Mouse (Mus musculus): ENCODE data around the gene Npas1. TPM values are rescaled to one million over a fixed set of nuclear protein-coding genes. Genes with fewer than 3 reads are reported as not detected.

Gene Npas1
- total RNA-seq, 1 experiment from 2014 or later, result not detected

DNA sequence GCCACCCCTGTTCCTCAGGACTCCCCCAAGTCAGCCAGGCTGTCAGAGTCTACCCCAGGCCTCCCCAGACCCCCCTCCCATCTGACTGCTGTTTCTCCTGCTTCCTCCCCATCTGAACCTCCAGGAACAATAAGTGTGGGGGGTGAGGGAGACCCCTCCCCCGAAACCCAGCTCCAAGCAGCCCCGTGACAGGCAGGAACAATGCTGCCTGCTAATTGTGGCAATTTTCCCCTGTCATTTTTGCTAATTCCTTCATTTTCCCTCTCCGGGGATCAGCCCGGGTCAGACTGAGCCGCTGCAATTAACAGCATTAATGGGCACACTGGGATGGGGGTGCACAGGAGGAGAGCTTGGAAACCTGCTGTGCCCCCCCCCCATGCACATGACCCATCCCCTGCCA is 9.4 kb downstream of the Npas1 start:
- no peak for DNase-seq

DNA sequence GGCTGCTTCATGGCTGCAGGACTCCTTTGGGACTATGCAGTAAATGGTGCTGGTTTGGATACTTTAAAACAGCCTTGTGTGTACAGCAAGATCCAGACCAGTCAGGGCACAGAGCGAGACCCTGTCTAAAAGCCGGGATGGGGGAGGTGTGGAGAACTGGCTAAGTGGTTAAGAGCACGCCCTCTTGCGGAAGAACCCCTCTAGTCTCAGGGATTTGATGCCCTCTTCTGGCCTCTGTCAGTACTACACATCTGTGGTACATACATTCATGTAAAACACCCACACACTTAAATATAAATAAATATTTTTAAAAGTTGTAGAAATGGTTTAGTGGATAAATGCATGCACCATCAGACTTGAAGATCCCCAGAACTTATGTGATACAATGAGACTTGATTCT is 11.0 kb downstream of the Npas1 start:
- no peak for DNase-seq

DNA sequence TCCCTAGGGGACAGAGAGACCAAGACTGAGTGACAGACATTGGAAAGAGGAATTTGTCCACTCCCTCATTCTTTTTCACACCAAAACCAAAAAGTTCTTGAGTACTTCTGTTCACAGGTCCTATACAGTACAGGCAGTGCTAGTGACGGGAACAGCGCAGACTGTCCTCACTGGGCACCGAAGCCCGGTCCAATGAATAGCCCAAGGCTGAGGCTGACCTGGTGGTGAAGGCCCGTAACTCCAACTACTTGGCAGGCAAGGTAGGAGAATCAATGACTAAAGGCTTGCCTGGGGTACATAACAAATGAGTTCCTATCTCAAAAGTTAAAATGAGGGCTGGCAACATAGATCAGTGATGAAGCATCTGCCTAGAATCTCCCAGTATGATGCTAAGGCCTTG is 12.0 kb downstream of the Npas1 start:
- DNase-seq, result no peak

DNA sequence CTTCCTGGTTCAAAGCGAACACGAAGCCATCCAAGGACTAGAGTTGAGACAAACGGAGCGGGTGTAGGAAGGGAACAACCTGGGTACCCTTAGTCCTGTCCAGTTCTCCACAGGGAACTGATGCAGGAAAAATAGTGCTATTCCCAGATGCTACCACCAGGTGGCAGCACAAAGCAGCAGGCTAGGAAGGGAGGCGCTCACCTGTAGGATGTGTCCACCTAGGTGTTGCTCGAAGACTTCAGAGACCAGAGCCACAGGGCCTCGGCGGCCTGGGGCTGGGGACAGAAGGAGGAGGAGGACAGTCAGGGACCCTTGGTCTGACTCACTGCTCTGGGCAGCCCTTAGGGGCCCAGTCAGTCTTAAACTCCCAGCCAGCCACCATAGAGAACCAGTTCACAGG is 12.4 kb downstream of the Npas1 start:
- peak; percentile 69 for DNase-seq

DNA sequence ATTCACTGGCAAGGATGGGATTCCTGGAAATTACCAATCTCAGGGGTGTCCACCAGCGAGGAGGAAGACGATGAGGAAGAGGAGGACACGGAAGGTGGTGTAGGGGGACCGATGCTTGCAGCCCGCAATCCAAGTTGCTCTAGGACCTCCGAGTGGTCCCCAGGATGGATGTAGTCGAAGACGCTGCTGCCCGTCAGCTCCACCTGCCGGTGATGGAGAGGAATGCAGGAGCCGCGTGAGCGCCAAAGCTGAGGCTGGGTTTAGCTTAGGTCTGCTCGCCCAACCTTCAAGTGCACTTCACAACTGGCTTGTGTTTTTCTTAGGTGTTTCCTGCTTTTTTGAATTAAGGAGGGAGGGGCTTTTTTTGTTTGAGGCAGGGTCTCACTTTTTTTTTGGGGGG is 14.3 kb downstream of the Npas1 start:
- peak; percentile 78 for DNase-seq

DNA sequence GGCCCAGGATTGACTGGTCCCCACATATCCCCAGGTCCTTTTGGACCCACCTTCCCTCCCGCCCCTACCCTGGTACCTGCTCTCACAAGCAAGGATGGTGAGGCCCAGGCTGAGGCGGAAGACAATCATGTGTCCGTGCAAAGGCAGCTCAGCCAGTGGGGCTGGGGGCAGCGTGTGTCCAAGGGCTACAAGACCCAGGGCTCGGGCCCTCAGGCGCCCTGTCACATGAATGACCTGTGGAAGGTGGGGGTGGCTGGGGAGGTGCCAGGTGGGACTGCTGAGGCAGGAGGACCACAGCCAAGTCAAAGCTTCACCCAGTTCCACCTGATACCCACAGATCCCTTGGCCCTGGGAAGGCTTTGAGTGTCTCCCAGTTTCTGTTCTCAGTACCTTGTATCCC is 15.8 kb downstream of the Npas1 start:
- no peak for DNase-seq

DNA sequence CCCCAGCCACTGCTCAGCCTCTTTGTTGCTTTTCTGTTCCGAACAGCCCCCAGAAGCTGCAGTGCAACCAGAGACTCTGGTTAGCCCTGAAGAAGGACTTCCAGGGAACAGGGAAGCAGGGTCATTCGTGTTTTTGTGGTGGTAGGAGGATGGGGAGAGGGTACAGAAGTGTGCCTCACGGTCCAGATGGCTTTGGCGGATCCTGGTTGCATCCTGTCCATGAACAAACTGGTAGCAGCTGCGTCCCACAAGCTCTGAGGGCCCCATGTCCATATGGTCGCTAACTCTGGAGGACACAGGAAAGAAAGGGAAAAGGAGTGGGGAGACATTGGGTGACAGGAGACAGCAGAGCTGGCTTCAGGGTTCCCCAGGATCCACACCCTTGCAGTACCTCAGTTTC is 16.4 kb downstream of the Npas1 start:
- no peak for DNase-seq

DNA sequence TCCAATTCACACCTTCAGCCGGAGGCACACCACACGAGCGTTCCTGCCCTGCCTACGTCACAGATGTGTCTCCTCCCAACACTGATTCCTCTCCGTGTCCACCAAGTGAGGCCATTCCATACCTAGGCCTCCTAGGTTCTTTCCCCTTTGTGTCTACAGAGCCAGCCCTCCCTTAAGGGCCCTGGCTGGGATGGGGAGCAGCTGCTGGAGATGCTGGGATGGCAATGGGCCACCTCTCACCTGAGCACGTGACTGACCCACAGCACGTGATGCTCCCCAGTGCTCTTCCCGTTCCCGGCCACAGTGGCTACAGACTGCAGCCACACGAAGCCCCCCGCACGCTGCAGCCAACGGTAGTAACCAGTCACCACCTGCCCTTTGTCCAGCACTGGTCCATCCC is 17.0 kb downstream of the Npas1 start:
- DNase-seq, result no peak

DNA sequence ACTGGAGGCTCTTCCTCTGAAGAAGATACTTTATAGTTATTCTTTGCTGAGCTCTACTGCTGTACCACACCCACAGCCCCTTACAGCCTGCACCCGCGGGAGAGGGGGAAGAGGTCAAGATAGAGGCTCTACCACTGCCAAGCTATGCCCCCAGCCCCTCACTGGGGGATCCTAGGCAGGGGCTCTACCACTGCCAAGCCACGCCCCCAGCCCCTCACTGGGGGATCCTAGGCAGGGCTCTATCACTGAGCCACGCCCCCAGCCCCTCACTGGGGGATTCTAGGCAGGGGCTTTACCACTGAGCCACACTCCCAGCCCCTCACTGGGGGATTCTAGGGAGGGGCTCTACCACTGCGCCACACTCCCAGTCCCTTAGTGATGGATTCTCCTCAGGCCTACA is 21.2 kb downstream of the Npas1 start:
- DNase-seq, result no peak

DNA sequence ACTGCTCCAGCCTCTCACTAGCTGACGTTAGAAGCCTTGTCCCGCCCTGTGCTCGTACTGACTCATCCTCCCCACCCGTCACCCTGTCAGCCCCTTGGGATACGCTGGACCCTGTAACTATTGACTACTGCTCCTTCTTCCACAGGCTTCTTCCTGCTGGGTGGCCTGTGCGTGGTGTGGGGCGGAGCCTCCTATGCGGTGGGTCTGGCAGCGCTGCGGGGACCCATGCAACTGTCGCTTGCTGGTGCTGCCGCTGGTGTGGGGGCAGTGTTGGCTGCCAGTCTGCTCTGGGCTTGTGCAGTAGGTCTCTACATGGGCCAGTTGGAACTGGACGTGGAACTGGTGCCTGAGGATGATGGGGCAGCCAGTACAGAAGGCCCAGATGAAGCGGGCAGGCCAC is 22.5 kb downstream of the Npas1 start:
- no peak for DNase-seq

DNA sequence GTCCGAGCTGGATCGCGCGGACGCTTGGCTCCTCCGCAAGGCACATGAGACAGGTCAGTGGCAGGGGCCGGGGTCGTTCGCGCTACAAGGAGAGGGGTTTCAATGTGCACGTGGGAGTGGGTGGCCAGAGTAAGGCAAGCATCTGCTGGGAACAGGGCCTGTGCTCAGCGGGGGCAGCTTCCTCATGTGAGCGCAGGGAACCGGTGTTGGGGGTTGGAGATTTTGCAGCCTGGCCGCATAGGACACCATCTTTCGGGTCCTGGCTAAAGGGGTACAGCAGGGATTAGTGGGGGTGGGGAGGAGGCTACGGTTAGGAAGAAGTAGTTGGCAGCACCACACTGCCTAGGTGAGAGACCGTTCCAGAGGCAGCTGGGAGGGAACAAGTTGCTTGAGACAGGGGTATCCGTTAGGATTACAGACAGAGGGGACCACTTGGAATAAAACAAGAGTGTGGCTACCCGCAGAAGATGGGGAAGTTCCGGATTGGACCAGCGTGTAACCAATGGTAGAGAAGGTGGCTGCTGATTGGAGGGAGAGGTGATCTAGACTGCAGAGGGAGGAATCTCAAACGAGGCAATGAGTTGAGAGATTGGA is 24.3 kb downstream of the Npas1 start:
- peak; percentile 50 for DNase-seq

DNA sequence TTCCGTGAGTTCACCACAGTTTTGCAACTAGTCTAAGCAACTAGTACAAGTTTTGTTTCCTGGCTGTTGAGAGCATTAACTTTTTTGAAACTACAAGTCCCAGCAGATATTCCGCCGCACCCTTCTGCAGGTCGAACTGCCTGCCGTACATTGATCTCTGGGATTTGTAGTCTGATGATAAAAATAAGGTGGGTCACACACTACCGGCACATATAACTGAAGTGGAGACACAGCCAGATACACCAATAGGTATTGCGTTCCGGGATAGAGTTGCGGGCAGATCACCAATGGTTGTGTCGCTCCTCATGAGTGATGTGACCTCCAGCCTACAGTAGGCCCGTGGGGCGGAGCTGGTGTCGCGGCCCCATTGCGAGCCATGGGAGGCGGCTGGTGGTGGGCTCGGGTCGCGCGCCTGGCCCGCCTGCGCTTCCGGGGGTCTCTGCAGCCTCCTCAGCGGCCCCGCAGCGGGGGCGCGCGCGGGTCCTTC is 24.9 kb downstream of the Npas1 start, which contains the start of gene Tmem160:
Gene Tmem160, plus strand, starts transcription at position 193 of the 487 bp plus-strand sequence.
- peak; percentile 88 for DNase-seq

DNA sequence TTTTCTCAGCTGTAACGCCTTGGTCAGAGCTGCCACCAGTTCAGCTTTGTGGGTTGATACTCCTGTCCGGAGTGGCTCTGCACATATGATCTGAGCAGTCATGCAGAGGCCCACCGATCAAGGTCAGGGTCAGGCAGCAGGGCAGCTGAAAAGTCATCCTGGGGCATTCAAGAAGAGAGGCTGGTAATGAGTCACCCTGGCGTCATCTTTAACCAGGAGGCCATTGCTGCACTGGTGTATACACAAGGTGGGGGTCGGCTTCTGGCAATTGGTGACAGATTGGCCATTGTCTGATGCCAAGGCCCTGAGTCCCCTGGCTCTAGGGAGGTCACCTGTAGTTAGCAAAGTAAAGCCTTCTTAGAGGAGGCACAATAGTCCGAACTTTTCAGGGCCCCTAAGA is 25.9 kb downstream of the Npas1 start:
- peak; percentile 35 for DNase-seq

DNA sequence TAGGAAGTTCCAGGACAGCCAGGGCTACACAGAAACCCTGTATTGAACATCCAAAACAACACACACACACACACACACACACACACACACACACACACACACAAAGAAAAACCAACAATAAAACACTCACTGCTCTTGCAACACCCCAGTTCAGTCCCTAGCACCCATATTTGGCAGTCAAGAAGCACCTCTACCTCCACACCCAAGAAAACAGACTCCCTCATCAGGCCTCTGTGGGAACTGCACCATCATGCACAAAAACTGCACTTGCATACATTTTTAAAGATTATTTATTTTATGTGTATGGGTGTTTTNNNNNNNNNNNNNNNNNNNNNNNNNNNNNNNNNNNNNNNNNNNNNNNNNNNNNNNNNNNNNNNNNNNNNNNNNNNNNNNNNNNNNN is 36.3 kb downstream of the Npas1 start:
- DNase-seq, result no peak

DNA sequence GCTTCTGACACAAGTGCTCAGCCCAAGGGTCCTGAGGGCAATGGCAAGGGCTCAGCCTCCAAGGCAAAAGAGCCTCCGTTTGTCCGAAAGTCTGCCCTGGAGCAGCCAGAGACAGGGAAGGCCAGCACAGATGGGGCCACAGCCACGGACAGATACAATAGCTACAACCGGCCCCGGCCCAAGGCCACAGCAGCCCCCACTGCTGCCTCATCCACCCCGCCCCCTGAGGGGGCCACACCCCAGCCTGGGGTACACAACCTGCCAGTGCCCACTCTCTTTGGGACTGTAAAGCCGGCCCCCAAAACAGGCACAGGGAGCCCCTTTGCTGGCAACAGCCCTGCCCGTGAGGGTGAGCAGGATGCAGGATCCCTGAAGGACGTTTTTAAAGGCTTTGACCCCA is 42.4 kb downstream of the Npas1 start:
- no peak for DNase-seq

DNA sequence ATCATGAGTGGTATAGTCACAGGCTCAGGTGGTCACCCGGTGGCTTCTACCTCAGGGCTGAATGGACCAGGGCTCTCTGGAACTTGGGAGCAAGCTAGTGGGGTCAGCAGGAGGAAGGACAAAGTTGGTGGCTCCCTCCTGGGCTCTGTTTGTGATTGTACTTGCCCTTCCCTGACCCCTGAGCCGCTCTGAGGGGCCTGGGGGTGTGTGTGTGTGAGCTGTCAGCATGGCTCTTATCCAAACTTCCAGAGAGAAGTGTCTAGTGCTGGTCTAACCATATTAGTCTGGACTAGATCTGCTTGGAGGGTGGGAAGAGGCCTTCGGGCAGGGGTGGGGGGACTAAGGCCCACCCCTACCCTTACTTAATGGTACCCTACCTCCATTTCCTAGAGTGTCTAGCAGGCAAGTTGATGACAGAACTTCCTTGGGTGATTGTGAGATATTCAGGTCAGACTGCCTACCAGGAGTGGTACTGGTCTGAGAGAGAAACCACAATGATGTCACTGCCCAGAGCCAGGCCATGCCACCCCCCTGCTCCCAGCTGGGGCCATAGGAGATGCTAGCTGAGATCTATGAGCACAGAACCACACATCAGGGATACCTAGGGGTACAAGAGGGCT is 44.1 kb downstream of the Npas1 start:
- no peak for DNase-seq

DNA sequence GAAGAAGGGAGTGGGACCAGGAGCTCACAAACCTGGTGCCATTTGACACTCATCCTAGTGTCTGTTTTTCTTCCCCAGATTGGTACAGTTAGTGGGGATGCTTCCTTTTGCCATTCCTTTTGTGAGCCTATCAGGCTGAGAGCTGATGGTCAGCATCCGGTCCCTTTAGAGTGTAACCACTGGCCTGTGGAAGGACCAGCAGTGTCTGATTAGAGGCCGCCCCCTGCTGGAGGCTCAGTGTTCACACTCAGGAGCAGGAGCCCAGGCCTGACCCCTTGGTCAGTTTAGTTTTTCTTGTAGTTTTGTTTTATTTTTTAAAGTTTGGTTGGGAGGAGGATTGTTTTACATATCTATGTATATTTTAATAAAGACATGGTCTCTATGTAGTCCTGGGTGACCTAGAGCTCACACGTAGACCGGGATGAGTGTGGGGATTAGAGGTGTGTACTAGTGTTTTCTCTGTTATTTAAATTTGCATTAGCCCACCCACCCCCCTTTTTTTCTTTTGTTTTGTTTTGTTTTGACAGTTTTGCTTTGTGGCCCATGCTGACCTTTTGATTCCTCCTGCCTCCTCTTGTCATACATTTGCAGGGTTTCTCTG is 51.3 kb downstream of the Npas1 start:
- DNase-seq, result peak; percentile 88

DNA sequence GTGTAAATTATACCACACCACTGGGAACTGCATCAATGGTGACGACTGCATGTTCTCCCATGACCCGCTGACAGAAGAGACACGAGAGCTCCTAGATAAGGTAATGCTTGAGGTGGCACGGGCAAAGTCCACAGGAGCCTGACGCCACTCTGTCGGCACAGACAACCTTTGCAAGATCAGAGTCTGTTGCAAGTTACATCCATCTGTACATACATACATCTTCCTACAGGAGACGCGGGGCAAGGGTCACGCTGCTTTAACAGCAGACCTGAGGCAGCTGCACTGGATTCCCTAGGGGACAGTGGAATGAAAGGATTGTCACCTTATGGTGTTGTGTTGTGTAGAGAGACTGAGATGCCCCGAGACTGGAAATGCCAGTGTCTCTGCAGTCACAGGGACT is 51.8 kb downstream of the Npas1 start:
- DNase-seq, result no peak

DNA sequence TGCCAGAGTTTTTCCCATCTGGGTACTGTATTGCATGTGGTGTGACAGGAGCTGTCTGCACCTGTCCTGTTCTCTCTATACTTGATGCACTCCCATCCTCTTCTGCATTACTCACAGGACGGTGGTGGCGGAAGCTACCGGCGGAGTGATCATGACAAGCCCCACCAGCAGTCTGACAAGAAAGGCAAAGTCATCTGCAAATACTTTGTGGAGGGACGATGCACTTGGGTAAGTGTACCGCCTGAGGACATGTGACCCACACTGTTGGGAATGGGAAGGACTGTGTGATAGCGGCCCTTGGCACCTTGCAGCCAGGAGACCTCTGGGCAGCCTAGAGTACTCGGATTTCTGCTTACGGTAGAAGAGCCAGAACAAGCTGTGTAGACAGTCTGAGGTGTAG is 53.8 kb downstream of the Npas1 start:
- DNase-seq, result no peak

DNA sequence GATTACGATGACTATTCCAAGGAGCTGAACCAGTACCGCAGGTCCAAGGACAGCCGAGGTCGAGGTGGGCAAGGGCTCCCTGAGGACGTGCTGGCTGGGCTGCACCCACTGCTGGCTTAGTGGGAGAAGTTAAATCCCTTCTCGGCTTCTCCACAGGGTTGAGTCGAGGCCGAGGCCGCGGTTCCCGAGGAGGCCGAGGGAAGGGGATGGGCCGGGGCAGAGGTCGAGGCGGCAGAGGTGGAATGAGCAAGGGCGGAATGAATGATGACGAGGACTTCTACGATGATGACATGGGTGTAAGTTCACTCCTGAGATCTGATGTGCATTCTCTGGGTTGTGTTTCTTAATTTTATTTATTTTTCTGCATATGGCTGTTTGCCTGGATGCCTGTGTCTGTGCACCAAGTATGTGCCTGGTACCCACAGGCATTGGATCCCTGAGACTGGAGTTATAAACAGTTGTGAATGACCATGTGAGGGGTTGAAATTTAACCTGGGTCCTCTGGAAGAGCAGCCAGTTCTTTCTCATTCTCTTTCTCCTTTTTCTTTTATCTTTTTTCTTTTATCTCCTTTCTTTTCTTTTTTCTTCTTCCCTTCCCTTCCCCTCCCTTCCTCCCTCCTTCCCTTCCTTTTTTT is 55.2 kb downstream of the Npas1 start:
- no peak for DNase-seq

DNA sequence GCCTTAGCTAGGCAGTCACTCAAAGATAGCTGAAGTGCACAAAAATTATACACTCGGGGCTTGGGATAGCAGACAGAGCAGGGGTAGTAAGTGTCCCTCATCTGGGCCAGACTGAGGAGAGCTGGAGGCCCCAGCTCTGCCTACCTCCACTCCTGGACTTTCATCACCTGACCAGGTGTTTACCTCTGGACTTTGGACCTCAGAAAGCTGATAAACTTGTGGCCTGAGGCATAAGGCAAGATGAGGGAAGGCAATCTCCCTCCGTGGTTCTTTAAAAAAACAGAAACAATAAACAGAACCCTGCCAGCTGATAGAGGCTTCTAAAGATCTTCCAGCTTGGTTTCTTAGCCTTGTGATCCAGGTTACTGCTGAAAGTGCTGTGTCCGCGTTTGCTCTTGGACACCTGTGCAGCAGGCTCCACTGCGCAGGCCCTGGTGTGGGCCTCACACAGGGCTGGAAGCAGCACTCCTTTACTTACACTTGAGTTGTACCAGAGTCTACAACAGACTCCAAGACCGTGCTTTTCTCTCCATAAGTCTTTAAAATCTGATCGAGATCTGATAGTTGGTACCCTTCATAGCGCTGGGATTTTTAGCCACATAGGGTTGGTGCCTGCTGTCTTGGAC is 56.9 kb downstream of the Npas1 start:
- no peak for DNase-seq

DNA sequence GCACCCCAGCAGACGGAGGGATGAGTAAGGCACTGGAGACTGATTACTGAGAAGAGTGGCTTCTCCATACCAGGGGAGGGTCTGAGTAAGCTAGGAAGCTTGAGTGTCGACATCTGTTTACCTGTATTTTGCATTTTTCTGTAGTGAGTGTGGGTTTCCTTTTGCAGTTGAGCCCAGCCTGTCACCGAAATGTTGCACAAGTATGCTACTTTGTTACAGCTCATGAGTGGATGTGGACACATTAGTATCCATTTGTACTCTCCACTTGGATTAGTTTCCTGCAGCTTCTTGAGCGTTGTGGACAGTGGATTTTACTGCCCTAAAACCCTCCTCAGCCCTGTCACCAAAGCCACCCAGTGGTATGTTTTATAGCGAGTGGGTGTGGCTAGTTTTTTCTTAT is 58.8 kb downstream of the Npas1 start:
- no peak for DNase-seq

All from adrenal gland, postnatal 25 days (tissue).